Mouse (Mus musculus) telencephalon, adult 2 months (tissue): ENCODE data around the gene Usp18.

Source experiments
- DNase-seq: peaks from one replicate; pipeline ENCODE4 v3.0.0-alpha.2; 2011; ENCODE audit warnings: low read depth, low spot score

Usp18 gene

GRCm38 (mm10) chr6:121303466-121304220 lies 57.9 kb downstream of the Usp18 start:
- DNase-seq = no peak

GRCm38 (mm10) chr6:121304630-121305029 lies 58.9 kb downstream of the Usp18 start:
- no peak for DNase-seq

- DNase-seq = no peak
These were observed 59.9 kb downstream of the Usp18 start for GRCm38 (mm10) chr6:121305571-121305970.

GRCm38 (mm10) chr6:121310984-121311383 lies 65.3 kb downstream of the Usp18 start:
- no peak for DNase-seq

GRCm38 (mm10) chr6:121319099-121319498 lies 73.4 kb downstream of the Usp18 start:
- no peak for DNase-seq
